Mouse (Mus musculus): ENCODE measurements around the gene St6galnac5.
"Not testable (repeated sequence)": the region's sequence is repeated elsewhere in the genome, so short reads cannot be mapped to it uniquely, and the experiment has no call there.

St6galnac5 gene

DNA sequence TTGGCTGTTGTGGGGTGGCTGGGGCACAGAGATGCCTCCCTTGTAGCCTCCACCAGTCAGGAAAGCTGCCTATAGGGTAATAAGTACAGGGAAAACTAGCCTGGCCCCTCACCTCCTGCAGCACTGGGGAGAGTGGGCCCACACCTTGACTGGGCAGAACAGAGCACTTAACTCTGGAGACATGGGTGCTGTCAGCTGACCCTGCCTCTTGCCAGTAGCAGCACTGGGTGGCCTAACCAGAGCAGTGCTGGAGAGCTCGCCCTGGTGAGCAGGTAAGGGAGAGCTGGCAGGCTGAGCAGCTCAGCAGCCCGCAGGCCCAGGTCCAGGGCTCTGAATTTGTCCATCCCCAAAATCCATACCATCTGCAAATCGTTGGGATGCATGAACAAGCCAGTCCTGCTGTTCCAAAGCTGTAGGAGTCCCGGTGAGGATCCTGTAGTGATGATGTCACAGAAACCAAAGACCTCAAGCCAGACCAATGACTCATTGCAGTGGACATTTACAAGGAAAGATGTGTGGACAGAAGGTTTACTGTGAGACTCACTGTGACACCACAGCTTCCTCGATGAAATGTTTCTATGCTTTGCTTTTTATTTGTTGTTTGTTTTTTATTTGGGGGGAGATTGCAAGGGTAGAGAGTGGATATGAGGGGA, 193.6 kb downstream of the St6galnac5 start:
- DNase-seq (ENCODE audit: low spot score) = not testable (repeated sequence)

DNA sequence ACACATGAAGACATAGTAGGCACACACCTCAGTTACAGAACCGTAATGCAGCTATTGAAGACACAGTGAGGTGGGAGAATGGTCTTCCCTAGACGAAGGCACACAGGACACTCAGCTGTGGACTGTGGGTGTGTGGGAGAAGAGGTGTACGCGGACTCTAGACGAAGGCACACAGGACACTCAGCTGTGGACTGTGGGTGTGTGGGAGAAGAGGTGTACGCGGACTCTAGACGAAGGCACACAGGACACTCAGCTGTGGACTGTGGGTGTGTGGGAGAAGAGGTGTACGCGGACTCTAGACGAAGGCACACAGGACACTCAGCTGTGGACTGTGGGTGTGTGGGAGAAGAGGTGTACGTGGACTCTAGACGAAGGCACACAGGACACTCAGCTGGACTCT, 197.7 kb downstream of the St6galnac5 start:
- not testable (repeated sequence) for DNase-seq (ENCODE audit: low spot score)

DNA sequence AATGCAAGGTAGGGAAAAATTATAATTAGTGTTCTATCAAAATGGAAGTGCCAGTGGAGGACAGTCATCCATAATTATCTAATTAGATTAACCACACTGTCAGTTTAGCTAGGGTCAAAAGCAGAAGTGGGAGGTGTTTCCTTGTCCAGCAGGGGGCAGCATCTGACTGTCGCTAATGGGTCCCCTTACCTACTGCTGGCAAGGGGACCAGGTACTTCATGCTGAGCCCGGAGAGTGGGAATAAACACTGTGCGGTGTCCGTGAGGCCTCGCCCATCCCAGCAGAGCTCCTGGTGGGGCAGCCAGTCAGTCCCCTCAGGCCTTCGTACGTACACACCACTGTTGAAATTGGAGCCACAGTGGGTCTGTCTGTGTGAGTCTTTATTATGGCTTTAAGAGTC, 198.3 kb downstream of the St6galnac5 start:
- peak; percentile 71 for DNase-seq (ENCODE audit: low spot score)

DNA sequence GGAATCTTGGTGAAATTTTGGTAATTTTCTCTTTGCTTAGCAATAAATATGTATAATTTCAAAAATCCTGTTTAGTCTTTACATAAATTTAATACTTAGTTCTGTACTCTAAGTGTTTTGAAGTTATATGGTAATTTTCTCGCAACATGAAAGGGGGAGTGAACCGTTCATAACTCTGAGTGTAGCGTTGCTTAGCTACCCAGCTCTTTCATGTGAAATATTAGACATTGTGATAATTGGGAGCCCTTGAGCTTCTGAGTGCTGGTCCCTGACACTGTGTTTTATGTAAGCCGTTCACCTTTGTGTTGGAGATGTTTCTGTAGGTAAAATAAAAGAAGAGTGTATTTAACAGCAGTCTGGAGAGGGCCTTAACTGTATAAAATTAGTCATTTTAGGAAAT, 202.2 kb downstream of the St6galnac5 start:
- no peak for DNase-seq (ENCODE audit: low spot score)

DNA sequence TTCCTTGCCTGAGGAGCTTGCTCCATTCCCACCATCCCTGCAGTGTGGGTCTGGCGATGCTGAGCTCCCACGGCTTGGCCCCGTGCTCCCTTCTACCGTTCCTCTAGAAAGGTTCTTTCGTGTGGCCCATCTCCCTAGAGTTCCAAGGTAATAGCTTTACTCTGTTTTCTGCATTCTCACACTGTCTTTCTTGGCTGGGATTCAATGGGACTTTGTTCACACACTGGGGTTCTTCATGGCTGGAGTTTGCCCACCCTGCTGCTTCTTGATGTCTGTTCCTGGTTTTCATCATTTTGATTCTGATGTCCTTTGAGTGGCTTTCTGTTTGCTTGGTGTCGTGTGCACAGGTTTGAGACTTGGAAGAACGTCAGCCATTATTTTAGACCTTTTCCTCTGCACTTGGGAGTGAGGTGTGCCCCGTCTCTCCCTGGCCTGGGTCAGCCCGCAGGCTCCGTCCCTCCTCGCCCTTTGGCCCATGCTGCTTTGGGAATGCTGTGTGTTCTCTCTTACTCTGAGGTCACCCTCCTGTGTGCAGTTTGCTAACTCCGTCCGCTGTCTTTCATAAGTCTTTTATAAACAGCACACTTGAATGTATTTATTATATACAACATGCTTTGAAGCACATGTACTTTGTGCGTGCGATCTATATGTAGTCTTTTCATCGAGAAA, 205.0 kb downstream of the St6galnac5 start:
- DNase-seq (ENCODE audit: low spot score) = no peak

DNA sequence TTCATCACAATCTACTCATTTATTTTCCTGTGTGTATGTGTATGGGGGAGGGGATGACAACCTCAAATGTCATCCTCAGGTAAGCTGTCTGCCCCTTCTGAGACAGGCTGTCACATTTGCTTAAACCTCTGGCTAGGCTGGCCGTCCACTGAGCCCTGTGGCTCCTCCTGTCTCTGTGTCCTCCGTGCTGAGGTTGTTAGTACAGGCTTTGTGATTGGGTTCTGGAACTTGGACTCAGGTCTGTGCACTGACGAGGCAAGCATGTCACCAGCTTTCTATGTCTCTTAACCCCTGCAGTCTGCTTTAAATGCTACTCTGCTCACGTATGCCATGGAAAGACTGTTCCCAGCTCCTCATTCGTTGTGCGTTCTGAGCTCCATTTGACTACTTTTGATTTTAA, 205.7 kb downstream of the St6galnac5 start:
- no peak for DNase-seq (ENCODE audit: low spot score)

DNA sequence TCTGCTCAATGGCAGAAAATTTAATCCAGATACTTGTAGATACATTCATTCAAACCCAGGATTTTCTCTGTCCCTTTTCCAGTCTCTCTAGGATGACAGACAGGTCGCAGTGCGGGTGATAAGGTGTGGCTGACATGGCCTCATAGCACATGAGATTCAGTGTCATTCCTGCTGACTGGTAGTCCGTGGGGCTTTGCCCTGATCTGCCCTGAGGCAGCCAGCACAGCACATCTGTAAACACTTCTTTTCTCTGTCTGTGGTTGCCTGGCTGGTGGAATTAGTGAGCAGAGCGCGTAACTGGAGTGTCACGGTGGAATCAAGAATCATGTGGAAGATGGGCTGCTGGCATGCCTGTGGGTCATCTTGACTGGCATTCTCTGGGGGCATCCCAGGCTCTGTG, 212.0 kb downstream of the St6galnac5 start:
- DNase-seq (ENCODE audit: low spot score) = no peak

DNA sequence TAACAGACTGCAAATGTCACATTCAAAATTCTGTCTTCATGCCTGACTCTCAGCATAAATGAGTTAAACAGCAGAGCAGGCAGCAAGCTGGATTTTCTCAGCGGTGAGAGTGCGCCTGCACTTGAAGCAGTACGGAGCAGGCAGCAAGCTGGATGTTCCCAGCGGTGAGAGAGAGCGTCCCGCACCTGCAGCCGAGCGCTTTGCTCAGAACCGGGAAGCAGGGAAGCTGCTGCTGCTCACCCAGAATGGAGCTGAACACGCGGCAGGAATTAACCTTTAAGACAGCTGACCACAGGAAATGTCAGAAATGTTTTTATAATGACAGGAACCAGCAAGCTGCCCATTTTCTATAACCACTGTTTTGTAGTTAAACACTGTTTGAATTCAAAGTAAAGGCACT, 214.6 kb downstream of the St6galnac5 start:
- DNase-seq (ENCODE audit: low spot score) = no peak

All from adipocyte (in vitro differentiated cells).